Mouse (Mus musculus) common myeloid progenitor, adult 5-6 weeks (primary cell): ENCODE data around the gene 1700001P01Rik. TPM values are rescaled to one million over a fixed set of nuclear protein-coding genes. Genes with fewer than 3 reads are reported as not detected.

Experiments
- total RNA-seq: library from RNA; stranded (forward); fragments of 200-1000, 187-1606 nt; gene quantifications from 2 replicates; pipeline ENCODE4 v1.2.3, GENCODE M21; 2017

1700001P01Rik gene
- total RNA-seq, 1 experiment from 2014 or later: not detected

Other genes starting within 250 kb of the 1700001P01Rik start
- not detected in 2 replicates for gene Srcin1, start 199.7 kb downstream of the 1700001P01Rik start, total RNA-seq
- 1.8 and 2.7 TPM in 2 replicates for gene Epop, start 146.2 kb downstream of the 1700001P01Rik start, total RNA-seq
- 4.9 and 9.7 TPM in 2 replicates for gene Mllt6, start 112.5 kb downstream of the 1700001P01Rik start, total RNA-seq
- 2.8 and 5.6 TPM in 2 replicates for gene Cisd3, start 90.1 kb downstream of the 1700001P01Rik start, total RNA-seq
- gene Pcgf2, start 75.4 kb downstream of the 1700001P01Rik start, total RNA-seq: 0.82 and 1.0 TPM in 2 replicates
- 109 and 147 TPM in 2 replicates for gene Psmb3, start 72.5 kb downstream of the 1700001P01Rik start, total RNA-seq
- gene Pip4k2b, start 31.2 kb downstream of the 1700001P01Rik start, total RNA-seq: 38.5 and 55.8 TPM in 2 replicates
- 14.5 and 21.8 TPM in 2 replicates for gene Cwc25, start 9.4 kb downstream of the 1700001P01Rik start, total RNA-seq
- 2,081 and 2,105 TPM in 2 replicates for gene Rpl23, start 6.5 kb upstream of the 1700001P01Rik start, total RNA-seq
- 79.1 and 126 TPM in 2 replicates for gene Lasp1, start 23.1 kb upstream of the 1700001P01Rik start, total RNA-seq
- gene B230217C12Rik, start 64.9 kb upstream of the 1700001P01Rik start, total RNA-seq: 0.69 and 1.7 TPM in 2 replicates
- 0.09 and 1.1 TPM in 2 replicates for gene Fbxo47, start 108.2 kb upstream of the 1700001P01Rik start, total RNA-seq
- gene Plxdc1, start 210.5 kb upstream of the 1700001P01Rik start, total RNA-seq: 1.2 and 3.3 TPM in 2 replicates
- 1.2 and 2.2 TPM in 2 replicates for gene Arl5c, start 220.3 kb upstream of the 1700001P01Rik start, total RNA-seq
- not detected in 2 replicates for gene Cacnb1, start 247.1 kb upstream of the 1700001P01Rik start, total RNA-seq